Mouse (Mus musculus) G1E-ER4 (cell line): ENCODE results near the gene Gtf2ird2. TPM values are rescaled to one million over a fixed set of nuclear protein-coding genes. Genes with fewer than 3 reads are reported as not detected.

Experiments
- GATA1 ChIP-seq: IDR thresholded peaks from one replicate; pipeline ENCODE4 v1.8.0; 2012; ENCODE audit warnings: low read length, inconsistent platforms
- polyA plus RNA-seq: library from polyadenylated mRNA; stranded (reverse); fragments of >175 nt; gene quantifications from 2 replicates; pipeline ENCODE4 v1.2.3, GENCODE M21; 2012

Gtf2ird2 gene
- polyA plus RNA-seq, 1 experiment, result 3.7 TPM

GRCm38 (mm10) chr5:134243661-134244436 is 60.0 kb downstream of the Gtf2ird2 start:
- no peak for TF ChIP-seq GATA1

- no peak for TF ChIP-seq GATA1
Measured at GRCm38 (mm10) chr5:134244890-134245289, 61.1 kb downstream of the Gtf2ird2 start.

GRCm38 (mm10) chr5:134246146-134246545 is 62.3 kb downstream of the Gtf2ird2 start:
- no peak for TF ChIP-seq GATA1

GRCm38 (mm10) chr5:134248608-134249244 is 64.9 kb downstream of the Gtf2ird2 start:
- no peak for TF ChIP-seq GATA1

GRCm38 (mm10) chr5:134249245-134249649 is 65.4 kb downstream of the Gtf2ird2 start:
- no peak for TF ChIP-seq GATA1

- no peak for TF ChIP-seq GATA1
Measured at GRCm38 (mm10) chr5:134250601-134251000, 66.8 kb downstream of the Gtf2ird2 start.

GRCm38 (mm10) chr5:134251083-134251482 is 67.3 kb downstream of the Gtf2ird2 start:
- no peak for TF ChIP-seq GATA1

GRCm38 (mm10) chr5:134253806-134254205 is 70.0 kb downstream of the Gtf2ird2 start:
- TF ChIP-seq GATA1, result no peak

- TF ChIP-seq GATA1, result no peak
Measured at GRCm38 (mm10) chr5:134255294-134255693, 71.5 kb downstream of the Gtf2ird2 start.

GRCm38 (mm10) chr5:134257349-134258031 is 73.7 kb downstream of the Gtf2ird2 start:
- TF ChIP-seq GATA1, result no peak

GRCm38 (mm10) chr5:134258395-134258794 is 74.6 kb downstream of the Gtf2ird2 start:
- no peak for TF ChIP-seq GATA1

GRCm38 (mm10) chr5:134258934-134259333 is 75.1 kb downstream of the Gtf2ird2 start:
- no peak for TF ChIP-seq GATA1

- no peak for TF ChIP-seq GATA1
Measured at GRCm38 (mm10) chr5:134260001-134260636, 76.3 kb downstream of the Gtf2ird2 start.

GRCm38 (mm10) chr5:134265890-134266289 is 82.1 kb downstream of the Gtf2ird2 start:
- no peak for TF ChIP-seq GATA1

- TF ChIP-seq GATA1, result no peak
Measured at GRCm38 (mm10) chr5:134266404-134266803, 82.6 kb downstream of the Gtf2ird2 start.

GRCm38 (mm10) chr5:134268751-134269150 is 84.9 kb downstream of the Gtf2ird2 start:
- no peak for TF ChIP-seq GATA1

GRCm38 (mm10) chr5:134269751-134270150 is 85.9 kb downstream of the Gtf2ird2 start:
- no peak for TF ChIP-seq GATA1
